Mouse (Mus musculus) ES-CJ7 (cell line): ENCODE data around the gene Cntn4.

Experiments used
- DNase-seq: peaks from one replicate; pipeline ENCODE4 v3.0.0; 2011; ENCODE audit warnings: low read depth, low spot score

Gene Cntn4

GRCm38 (mm10) chr6:106328987-106329386 is 651.5 kb downstream of the Cntn4 start:
- DNase-seq: peak; percentile 49

GRCm38 (mm10) chr6:106329636-106330035 is 652.2 kb downstream of the Cntn4 start:
- peak; percentile 24 for DNase-seq

GRCm38 (mm10) chr6:106332466-106332865 is 655.0 kb downstream of the Cntn4 start:
- no peak for DNase-seq

- DNase-seq: no peak
Measured at GRCm38 (mm10) chr6:106332933-106333332, 655.5 kb downstream of the Cntn4 start.

- DNase-seq: no peak
Measured at GRCm38 (mm10) chr6:106335066-106335465, 657.6 kb downstream of the Cntn4 start.

GRCm38 (mm10) chr6:106336805-106337204 is 659.3 kb downstream of the Cntn4 start:
- DNase-seq: no peak

- DNase-seq: no peak
Measured at GRCm38 (mm10) chr6:106337829-106338228, 660.4 kb downstream of the Cntn4 start.

- no peak for DNase-seq
Measured at GRCm38 (mm10) chr6:106341114-106341513, 663.7 kb downstream of the Cntn4 start.

GRCm38 (mm10) chr6:106350072-106350471 is 672.6 kb downstream of the Cntn4 start:
- no peak for DNase-seq

GRCm38 (mm10) chr6:106351389-106351788 is 673.9 kb downstream of the Cntn4 start:
- no peak for DNase-seq

- DNase-seq: peak; percentile 75
Measured at GRCm38 (mm10) chr6:106358801-106359200, 681.3 kb downstream of the Cntn4 start.

- DNase-seq: no peak
Measured at GRCm38 (mm10) chr6:106381288-106382025, 704.0 kb downstream of the Cntn4 start.

GRCm38 (mm10) chr6:106387833-106388406 is 710.5 kb downstream of the Cntn4 start:
- DNase-seq: no peak

GRCm38 (mm10) chr6:106408014-106408413 is 730.6 kb downstream of the Cntn4 start:
- no peak for DNase-seq

GRCm38 (mm10) chr6:106408634-106409033 is 731.2 kb downstream of the Cntn4 start:
- no peak for DNase-seq

- no peak for DNase-seq
Measured at GRCm38 (mm10) chr6:106422947-106423346, 745.5 kb downstream of the Cntn4 start.

- DNase-seq: no peak
Measured at GRCm38 (mm10) chr6:106423471-106423870, 746.0 kb downstream of the Cntn4 start.

GRCm38 (mm10) chr6:106426615-106427014 is 749.2 kb downstream of the Cntn4 start:
- no peak for DNase-seq

GRCm38 (mm10) chr6:106431466-106431865 is 754.0 kb downstream of the Cntn4 start:
- DNase-seq: no peak

GRCm38 (mm10) chr6:106440786-106441185 is 763.3 kb downstream of the Cntn4 start:
- no peak for DNase-seq

GRCm38 (mm10) chr6:106441246-106441645 is 763.8 kb downstream of the Cntn4 start:
- DNase-seq: no peak

GRCm38 (mm10) chr6:106454131-106454838 is 776.8 kb downstream of the Cntn4 start:
- no peak for DNase-seq

- no peak for DNase-seq
Measured at GRCm38 (mm10) chr6:106455616-106456015, 778.2 kb downstream of the Cntn4 start.
